Mouse (Mus musculus): ENCODE data around the gene Synm.

- no peak for TF ChIP-seq CTCF (IDR thresholded peaks at IDR 0.05; ENCODE audit: insufficient read depth, low read length)
- TF ChIP-seq POLR2A (IDR thresholded peaks at IDR 0.05; ENCODE audit: borderline replicate concordance, extremely low read depth, low read depth, low read length) = no peak
These were observed 4.2 kb downstream of the Synm start for GRCm38 (mm10) chr7:67755366-67755765.
